Mouse (Mus musculus): ENCODE data around the gene Ifrd1. TPM values are rescaled to one million over a fixed set of nuclear protein-coding genes. Genes with fewer than 3 reads are reported as not detected.
"Not testable (repeated sequence)": the region's sequence is repeated elsewhere in the genome, so short reads cannot be mapped to it uniquely, and the experiment has no call there.

The Ifrd1 gene
- 50.8 and 72.4 TPM in 2 replicates for polyA plus RNA-seq (2012; rRNA removed)

GRCm38 (mm10) chr12:40248454-40249180, at the start of gene Ifrd1:
Gene Ifrd1, minus strand, starts transcription at chr12:40248504.
- DNase-seq (ENCODE audit: extremely low spot score in 1 of 2, low spot score in 1 of 2), result no peak

- DNase-seq (ENCODE audit: extremely low spot score in 1 of 2, low spot score in 1 of 2), result no peak
Observed at GRCm38 (mm10) chr12:40286539-40286938, 38.2 kb upstream of the Ifrd1 start.

GRCm38 (mm10) chr12:40280596-40281325, 32.5 kb upstream of the Ifrd1 start:
- DNase-seq (ENCODE audit: extremely low spot score in 1 of 2, low spot score in 1 of 2), result no peak

GRCm38 (mm10) chr12:40277581-40277980, 29.3 kb upstream of the Ifrd1 start:
- no peak for DNase-seq (ENCODE audit: extremely low spot score in 1 of 2, low spot score in 1 of 2)

GRCm38 (mm10) chr12:40274931-40275330, 26.6 kb upstream of the Ifrd1 start:
- DNase-seq (ENCODE audit: extremely low spot score in 1 of 2, low spot score in 1 of 2), result no peak

- DNase-seq (ENCODE audit: extremely low spot score in 1 of 2, low spot score in 1 of 2), result no peak
Observed at GRCm38 (mm10) chr12:40273339-40273738, 25.0 kb upstream of the Ifrd1 start.

GRCm38 (mm10) chr12:40272710-40273109, 24.4 kb upstream of the Ifrd1 start:
- DNase-seq (ENCODE audit: extremely low spot score in 1 of 2, low spot score in 1 of 2), result no peak

- DNase-seq (ENCODE audit: extremely low spot score in 1 of 2, low spot score in 1 of 2), result no peak
Observed at GRCm38 (mm10) chr12:40268313-40268712, 20.0 kb upstream of the Ifrd1 start.

- DNase-seq (ENCODE audit: extremely low spot score in 1 of 2, low spot score in 1 of 2), result no peak
Observed at GRCm38 (mm10) chr12:40263712-40264111, 15.4 kb upstream of the Ifrd1 start.

- DNase-seq (ENCODE audit: extremely low spot score in 1 of 2, low spot score in 1 of 2), result peak in 1 of 2 experiments; percentile 63
Observed at GRCm38 (mm10) chr12:40263006-40263405, 14.7 kb upstream of the Ifrd1 start.

GRCm38 (mm10) chr12:40258462-40259000, 10.2 kb upstream of the Ifrd1 start:
- no peak for DNase-seq (ENCODE audit: extremely low spot score in 1 of 2, low spot score in 1 of 2)

- DNase-seq (ENCODE audit: extremely low spot score in 1 of 2, low spot score in 1 of 2), result peak; percentile 63 to 94
Observed at GRCm38 (mm10) chr12:40257226-40257625, 8.9 kb upstream of the Ifrd1 start.

- DNase-seq (ENCODE audit: extremely low spot score in 1 of 2, low spot score in 1 of 2), result no peak
Observed at GRCm38 (mm10) chr12:40256543-40256942, 8.2 kb upstream of the Ifrd1 start.

- DNase-seq (ENCODE audit: extremely low spot score in 1 of 2, low spot score in 1 of 2), result no peak
Observed at GRCm38 (mm10) chr12:40256033-40256432, 7.7 kb upstream of the Ifrd1 start.

- DNase-seq (ENCODE audit: extremely low spot score in 1 of 2, low spot score in 1 of 2), result not testable (repeated sequence)
Observed at GRCm38 (mm10) chr12:40255310-40255709, 7.0 kb upstream of the Ifrd1 start.

GRCm38 (mm10) chr12:40254729-40255128, 6.4 kb upstream of the Ifrd1 start:
- DNase-seq (ENCODE audit: extremely low spot score in 1 of 2, low spot score in 1 of 2), result no peak

- no peak for DNase-seq (ENCODE audit: extremely low spot score in 1 of 2, low spot score in 1 of 2)
Observed at GRCm38 (mm10) chr12:40253241-40253640, 4.9 kb upstream of the Ifrd1 start.

- DNase-seq (ENCODE audit: extremely low spot score in 1 of 2, low spot score in 1 of 2), result no peak
Observed at GRCm38 (mm10) chr12:40250256-40250655, 2.0 kb upstream of the Ifrd1 start.

GRCm38 (mm10) chr12:40247976-40248375, 328 bp downstream of the Ifrd1 start:
- DNase-seq (ENCODE audit: extremely low spot score in 1 of 2, low spot score in 1 of 2), result no peak

- DNase-seq (ENCODE audit: extremely low spot score in 1 of 2, low spot score in 1 of 2), result no peak
Observed at GRCm38 (mm10) chr12:40247384-40247783, 920 bp downstream of the Ifrd1 start.

- DNase-seq (ENCODE audit: extremely low spot score in 1 of 2, low spot score in 1 of 2), result no peak
Observed at GRCm38 (mm10) chr12:40245434-40245970, 2.8 kb downstream of the Ifrd1 start.
